In the genomic region with DNA sequence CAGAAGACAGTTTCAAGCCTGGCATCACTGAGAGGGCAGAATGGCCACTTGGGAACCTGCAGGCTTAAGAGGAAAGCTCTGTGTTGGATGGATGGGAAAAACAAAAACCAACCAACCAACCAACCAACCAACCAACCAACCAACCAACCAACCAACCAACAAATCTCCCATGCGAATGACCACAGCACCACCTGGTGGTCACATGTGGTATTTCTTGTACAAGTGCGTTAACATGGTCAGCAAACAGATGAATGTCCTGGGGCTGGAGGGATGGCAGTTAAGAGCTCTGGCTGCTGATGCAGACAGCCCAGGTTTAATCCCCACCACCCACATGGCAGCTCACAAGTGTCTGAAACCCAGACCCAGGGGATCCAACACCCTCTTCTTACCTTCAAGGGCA, we compare ENCODE assay signal across 8 mouse cellular contexts. TPM values are rescaled to one million over a fixed set of nuclear protein-coding genes. Genes with fewer than 3 reads are reported as not detected.
A peak's percentile ranks its signal among the peaks of the same experiment; 100 is the strongest.
DNase-seq lines count a peak whose midpoint lies in the region; ATAC-seq and TF ChIP-seq lines count a peak whose summit lies in the region.

No protein-coding gene starts in this region.

- H3K79me2 ChIP-seq in liver, adult 2 months (ENCODE audit: control insufficient read depth, insufficient read depth, low read length), result no peaks in the 10 kb centered on the region

- ATAC-seq in liver, embryonic 12.5 days, result no peak

- intact Hi-C loops in left cerebral cortex, postnatal 4 days (cut with DNase I), result loop anchor here (5.0 kb wide), 2 partner anchors 1681 to 1726 kb away; no protein-coding TSS in a partner anchor

- H3K36me3 ChIP-seq in liver, adult 2 months (ENCODE audit: control insufficient read depth, insufficient read depth, low read length), result no peaks in the 10 kb centered on the region
- no peaks in the 10 kb centered on the region for H3K36me3 ChIP-seq in liver, embryonic 12.5 days
- no peaks in the 10 kb centered on the region for H3K36me3 ChIP-seq in embryonic facial prominence, embryonic 10.5 days (replicated peaks)

- no peak overlapping the region for H3K9ac ChIP-seq in liver, adult 2 months (ENCODE audit: low read depth, low read length)
- no peak overlapping the region for H3K9ac ChIP-seq in liver, embryonic 12.5 days

- 7% methylated on average over 2 of the region's 2 CpGs for WGBS in liver, adult 2 months
- 2% methylated on average over 2 of the region's 2 CpGs for WGBS in liver, embryonic 12.5 days (ENCODE audit: insufficient replicate concordance)
- WGBS in embryonic facial prominence, embryonic 10.5 days, result 3% methylated on average over 2 of the region's 2 CpGs

- H3K4me1 ChIP-seq in liver, adult 2 months (ENCODE audit: control insufficient read depth, insufficient read depth, low read length), result no peaks in the 10 kb centered on the region
- 0 out of 2 replicates have a peak, but pooled peaks cover 2% of the 10 kb centered on the region for H3K4me1 ChIP-seq in liver, embryonic 12.5 days
- peaks cover 16% of the 10 kb centered on the region for H3K4me1 ChIP-seq in embryonic facial prominence, embryonic 10.5 days

- peak; percentile 56; the same call in 1 of the 2 replicates for TF ChIP-seq CTCF in liver, adult 2 months (IDR thresholded peaks at IDR 0.05; ENCODE audit: low read depth, low read length)

- no peaks in the 10 kb centered on the region for H3K9me3 ChIP-seq in liver, embryonic 12.5 days (replicated peaks)
- no peaks in the 10 kb centered on the region for H3K9me3 ChIP-seq in embryonic facial prominence, embryonic 10.5 days

- H3K4me2 ChIP-seq in liver, embryonic 12.5 days, result no peak overlapping the region

- peak; percentile 45 for DNase-seq in liver, adult 2 months (ENCODE audit: extremely low read depth, low read depth, low spot score)
- DNase-seq in adrenal gland, postnatal 36 days, result peak; percentile 74 to 77
- DNase-seq in embryonic facial prominence, embryonic 10.5 days (ENCODE audit: low spot score), result peak; percentile 77
- DNase-seq in induced T-regulatory cell, adult 2 months (ENCODE audit: low read depth), result peak; percentile 83
- DNase-seq in left cerebral cortex, postnatal 4 days, result peak; percentile 84
- peak; percentile 46 for DNase-seq in retina, adult 2 months (ENCODE audit: low read depth, low spot score)
- DNase-seq in thymus, postnatal 25 days, result peak; percentile 71

- no peak for TF ChIP-seq POLR2A in liver, adult 2 months (IDR thresholded peaks at IDR 0.05; ENCODE audit: extremely low read depth, insufficient read depth, low read length)

- H3K27me3 ChIP-seq in liver, adult 2 months (ENCODE audit: control insufficient read depth, insufficient read depth, low read length), result no peaks in the 10 kb centered on the region
- H3K27me3 ChIP-seq in liver, embryonic 12.5 days (replicated peaks), result peaks cover 13% of the 10 kb centered on the region; the same call in 1 of the 2 replicates
- 0 out of 2 replicates have a peak, but pooled peaks cover 11% of the 10 kb centered on the region for H3K27me3 ChIP-seq in embryonic facial prominence, embryonic 10.5 days (replicated peaks; ENCODE audit: low read depth, poor library complexity, severe bottlenecking)

- H3K27ac ChIP-seq in liver, adult 2 months (replicated peaks; ENCODE audit: insufficient read depth, low read depth, low read length), result no peak overlapping the region
- no peak overlapping the region for H3K27ac ChIP-seq in liver, embryonic 12.5 days
- H3K27ac ChIP-seq in embryonic facial prominence, embryonic 10.5 days (replicated peaks), result no peak overlapping the region

- H3K4me3 ChIP-seq in liver, adult 2 months (ENCODE audit: insufficient read depth, low read depth, low read length), result no peak overlapping the region
- H3K4me3 ChIP-seq in liver, embryonic 12.5 days, result no peak overlapping the region
- H3K4me3 ChIP-seq in embryonic facial prominence, embryonic 10.5 days, result no peak overlapping the region

RNA-seq across cellular contexts. Expression of a gene that starts 52.7 kb away (rescaled TPM):
- total RNA-seq in liver, adult 2 months (2014; rRNA removed), result 20.1 and 26.1 TPM in 2 replicates
- 6.0 and 6.2 TPM in 2 replicates for polyA plus RNA-seq in liver, adult 2 months (2012; rRNA removed)
- 83.7 and 87.7 TPM in 2 replicates for polyA plus RNA-seq in liver, embryonic 12.5 days (2016; fragmentation: Nextera tagmentation; extraction: Ambion mirVana)
- 10 to 100 TPM; 79.6 to 97.2 TPM for total RNA-seq in adrenal gland, postnatal 36 days (2021)
- polyA plus RNA-seq in embryonic facial prominence, embryonic 10.5 days (2016; fragmentation: Nextera tagmentation; extraction: Ambion mirVana), result 115 and 117 TPM in 2 replicates
- total RNA-seq in left cerebral cortex, postnatal 4 days (2021), result 100 to 1,000 TPM; 105 to 122 TPM
